ENCODE assay signal across 27 mouse cellular contexts in the genomic region with DNA sequence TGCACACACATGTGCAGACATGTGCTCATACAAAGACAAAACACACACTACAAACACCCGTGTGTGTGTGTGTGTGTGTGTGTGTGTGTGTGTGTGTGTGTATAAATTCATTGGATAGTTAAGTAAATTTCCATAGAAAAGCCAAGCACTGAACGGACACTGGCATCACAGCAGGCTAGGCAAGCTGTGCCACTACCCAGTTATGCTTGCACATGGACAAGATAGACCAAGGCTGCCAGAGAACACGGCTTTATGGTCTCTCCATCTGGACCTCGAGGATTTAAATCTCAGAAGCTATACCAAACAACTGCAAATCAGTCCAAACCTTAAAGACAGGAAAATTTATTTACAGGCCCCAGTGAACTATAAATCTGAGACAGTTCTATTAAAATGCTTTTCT. TPM values are rescaled to one million over a fixed set of nuclear protein-coding genes. Genes with fewer than 3 reads are reported as not detected.
A peak's percentile ranks its signal among the peaks of the same experiment; 100 is the strongest.
DNase-seq lines count a peak whose midpoint lies in the region; ATAC-seq lines count a peak whose summit lies in the region.
"Had no signal": no experiment of that assay in that cellular context is flagged by ENCODE, and none has a peak within 500 bp of the region (broad histone marks: within the 10 kb centered on the region; RNA-seq: fewer than 3 reads in every experiment).

No protein-coding gene starts in this region.

- H3K27me3 ChIP-seq in embryonic facial prominence, embryonic 10.5 days (replicated peaks; ENCODE audit: low read depth, poor library complexity, severe bottlenecking): no peaks in the 10 kb centered on the region
- H3K27me3 ChIP-seq in forebrain, embryonic 12.5 days: no peaks in the 10 kb centered on the region
- H3K27me3 ChIP-seq: embryonic facial prominence, embryonic 13.5 days; heart, embryonic 12.5 days; heart, embryonic 15.5 days; hindbrain, embryonic 12.5 days; hindbrain, embryonic 15.5 days had no signal

- peak; percentile 35 for DNase-seq in cerebellum, adult 11 months
- no peak for DNase-seq in cerebellum, postnatal 4 days (ENCODE audit: low spot score in 2 of 2)
- DNase-seq in brain, adult 2 months (ENCODE audit: low read depth, low spot score): peak; percentile 73
- peak; percentile 62 for DNase-seq in cerebellum, adult 9-11 months
- DNase-seq in embryonic facial prominence, embryonic 10.5 days (ENCODE audit: low spot score): no peak
- no peak for DNase-seq in lung, postnatal 10 days
- no peak for DNase-seq in left cerebral cortex, postnatal 10 days (ENCODE audit: extremely low spot score in 1 of 2, low spot score in 2 of 2)
- DNase-seq: adrenal gland, adult 8-10 months; adrenal gland, postnatal 25 days; B cell, adult 2 months; forebrain, postnatal 0 days; gastrocnemius, postnatal 25 days; heart, adult 18-20 months; heart, postnatal 10 days; heart, postnatal 36 days; kidney, adult 2 months had no signal

- H3K4me1 ChIP-seq in embryonic facial prominence, embryonic 10.5 days: peaks cover 69% of the 10 kb centered on the region
- H3K4me1 ChIP-seq in forebrain, embryonic 12.5 days: peaks cover 28% of the 10 kb centered on the region

- H3K9ac ChIP-seq in forebrain, embryonic 12.5 days: no peak overlapping the region
- H3K9ac ChIP-seq: embryonic facial prominence, embryonic 13.5 days; forebrain, postnatal 0 days; heart, embryonic 12.5 days; heart, embryonic 15.5 days; hindbrain, embryonic 12.5 days; hindbrain, embryonic 15.5 days; kidney, embryonic 15.5 days had no signal

- H3K9me3 ChIP-seq in embryonic facial prominence, embryonic 10.5 days: no peaks in the 10 kb centered on the region
- no peaks in the 10 kb centered on the region for H3K9me3 ChIP-seq in forebrain, embryonic 12.5 days
- H3K9me3 ChIP-seq: embryonic facial prominence, embryonic 13.5 days; forebrain, embryonic 10.5 days; heart, embryonic 12.5 days; heart, embryonic 15.5 days; hindbrain, embryonic 12.5 days; hindbrain, embryonic 15.5 days; kidney, embryonic 15.5 days had no signal

- H3K27ac ChIP-seq in embryonic facial prominence, embryonic 10.5 days (replicated peaks): peak overlapping the region; percentile 54; the same call in 1 of the 2 replicates
- no peak overlapping the region for H3K27ac ChIP-seq in forebrain, embryonic 12.5 days
- H3K27ac ChIP-seq: forebrain, embryonic 10.5 days; heart, embryonic 15.5 days; hindbrain, embryonic 12.5 days; hindbrain, embryonic 15.5 days had no signal

- no peak for ATAC-seq in forebrain, embryonic 12.5 days (ENCODE audit: low FRiP score)
- ATAC-seq: forebrain, embryonic 14.5 days; forebrain, postnatal 0 days; intestine, postnatal 0 days had no signal

- no peak overlapping the region for H3K4me2 ChIP-seq in forebrain, embryonic 12.5 days
- H3K4me2 ChIP-seq: embryonic facial prominence, embryonic 13.5 days; heart, embryonic 12.5 days; heart, embryonic 15.5 days; hindbrain, embryonic 12.5 days; hindbrain, embryonic 15.5 days; kidney, embryonic 15.5 days had no signal

- intact Hi-C loops in left cerebral cortex, postnatal 10 days (cut with DNase I): loop anchor here (5.0 kb wide), 1 partner anchor 120 kb away; no protein-coding TSS in a partner anchor

- WGBS in embryonic facial prominence, embryonic 10.5 days: 84% methylated on average over 4 of the region's 4 CpGs
- WGBS in forebrain, embryonic 12.5 days: 85% methylated on average over 4 of the region's 4 CpGs

- H3K36me3 ChIP-seq in embryonic facial prominence, embryonic 10.5 days (replicated peaks): peaks cover 16% of the 10 kb centered on the region
- 0 out of 2 replicates have a peak, but pooled peaks cover 3% of the 10 kb centered on the region for H3K36me3 ChIP-seq in forebrain, embryonic 12.5 days (replicated peaks)
- H3K36me3 ChIP-seq: hindbrain, embryonic 12.5 days; hindbrain, embryonic 15.5 days had no signal

- H3K4me3 ChIP-seq in embryonic facial prominence, embryonic 10.5 days: no peak overlapping the region
- H3K4me3 ChIP-seq in forebrain, embryonic 12.5 days (replicated peaks): no peak overlapping the region
- H3K4me3 ChIP-seq: embryonic facial prominence, embryonic 13.5 days; forebrain, embryonic 10.5 days; gastrocnemius, adult 2 months; heart, embryonic 12.5 days; heart, embryonic 15.5 days; hindbrain, embryonic 12.5 days; hindbrain, embryonic 15.5 days; kidney, embryonic 15.5 days had no signal

RNA-seq across cellular contexts. Expression of a gene that starts 40.2 kb away (rescaled TPM):
- 73.6 and 76.0 TPM in 2 replicates for polyA plus RNA-seq in embryonic facial prominence, embryonic 10.5 days (2016; fragmentation: Nextera tagmentation; extraction: Ambion mirVana)
- 68.8 and 69.2 TPM in 2 replicates for polyA plus RNA-seq in forebrain, embryonic 12.5 days (2016; fragmentation: Nextera tagmentation; extraction: Ambion mirVana)
- total RNA-seq in left cerebral cortex, postnatal 10 days (2021): 10 to 100 TPM; 55.5 to 58.1 TPM

Comparison
In these comparisons a context has a peak if more than half of its experiments do, and no peak if none do; other contexts are left out.
1. DNase-seq: peak in cerebellum, adult 11 months (single experiment), brain, adult 2 months (single experiment) and cerebellum, adult 9-11 months (single experiment); none in cerebellum, postnatal 4 days (0 of 2), embryonic facial prominence, embryonic 10.5 days (single experiment), lung, postnatal 10 days (single experiment) and left cerebral cortex, postnatal 10 days (0 of 2).